Mouse (Mus musculus): Measurements from ENCODE around the gene Heatr4. TPM values are rescaled to one million over a fixed set of nuclear protein-coding genes. Genes with fewer than 3 reads are reported as not detected.
"Not testable (repeated sequence)": the region's sequence is repeated elsewhere in the genome, so short reads cannot be mapped to it uniquely, and the experiment has no call there.

Gene Heatr4
- polyA plus RNA-seq, 1 experiment from 2014 or later = not detected

DNA sequence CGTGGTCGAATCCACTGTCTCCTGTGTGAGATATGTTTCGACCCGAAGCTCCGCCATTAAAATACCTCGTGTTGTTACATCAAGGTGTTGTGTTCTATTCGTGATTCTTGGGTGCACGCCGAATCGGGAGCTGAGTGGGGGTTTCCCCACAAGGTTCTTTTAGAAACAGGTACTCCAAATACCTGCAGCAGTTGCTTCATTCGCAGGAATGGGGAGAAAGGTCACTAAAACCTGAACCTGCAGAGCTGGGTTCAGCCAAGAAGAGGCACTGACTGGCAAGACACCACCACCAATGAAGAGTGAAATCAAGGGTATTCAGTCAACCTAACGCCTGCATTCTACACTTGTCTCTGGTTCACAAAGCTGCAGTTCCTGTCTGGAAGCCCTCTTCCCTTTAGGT lies 23.6 kb upstream of the Heatr4 start:
- Histone ChIP-seq H3K4me3 (ENCODE audit: low read depth, low read length) (no peak overlapping the region), H3K4me2 (no peak overlapping the region), H3K9ac (ENCODE audit: low read depth, low read length) (no peak overlapping the region), H3K9me3 (ENCODE audit: control insufficient read depth, low read length) (no peaks in the 10 kb centered on the region), H3K36me3 (ENCODE audit: control insufficient read depth, insufficient read depth, low read length) (no peaks in the 10 kb centered on the region; the same call in 1 of the 2 replicates), H3K27me3 (replicated peaks; ENCODE audit: control insufficient read depth, insufficient read depth, low read length) (peaks cover 11% of the 10 kb centered on the region; the same call in 1 of the 2 replicates), H3K4me1 (replicated peaks; ENCODE audit: control insufficient read depth, insufficient read depth, low read length) (no peaks in the 10 kb centered on the region), H3K27ac (ENCODE audit: low read depth, low read length) (no peak overlapping the region)
- WGBS = 86% methylated on average over 10 of the region's 12 CpGs
- ATAC-seq (replicated peaks; ENCODE audit: low FRiP score) (no peak), DNase-seq (ENCODE audit: low spot score) (no peak)

DNA sequence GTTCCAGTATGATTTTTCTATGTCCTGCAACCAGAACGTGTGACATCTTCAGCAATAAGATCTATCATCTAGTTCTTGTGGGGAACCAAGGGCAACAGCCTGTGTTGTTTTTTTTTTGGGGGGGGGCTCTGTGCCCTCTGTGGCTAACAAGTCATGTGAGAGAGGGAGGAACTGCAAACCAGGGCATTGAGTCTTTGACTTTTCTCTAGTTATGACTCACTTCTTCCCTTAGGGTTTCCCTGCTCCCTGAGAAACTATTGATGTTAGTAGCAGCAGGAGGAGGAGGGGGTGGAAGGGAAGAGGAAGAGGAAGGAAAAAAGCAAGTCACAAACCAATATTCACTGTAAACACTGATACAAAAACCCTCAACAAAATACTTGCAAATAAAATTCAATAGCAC lies 19.2 kb upstream of the Heatr4 start:
- no peaks in the 10 kb centered on the region for H3K27me3 ChIP-seq (replicated peaks; ENCODE audit: control insufficient read depth, insufficient read depth, low read length)
- no peaks in the 10 kb centered on the region for H3K9me3 ChIP-seq (ENCODE audit: control insufficient read depth, low read length)
- ATAC-seq (replicated peaks; ENCODE audit: low FRiP score) (no peak), DNase-seq (ENCODE audit: low spot score) (no peak)
- no peak overlapping the region for H3K4me2 ChIP-seq
- no peaks in the 10 kb centered on the region for H3K36me3 ChIP-seq (ENCODE audit: control insufficient read depth, insufficient read depth, low read length)
- H3K4me1 ChIP-seq (replicated peaks; ENCODE audit: control insufficient read depth, insufficient read depth, low read length) = no peaks in the 10 kb centered on the region
- no peak overlapping the region for H3K4me3 ChIP-seq (ENCODE audit: low read depth, low read length)
- no peak overlapping the region for H3K27ac ChIP-seq (ENCODE audit: low read depth, low read length)
- 79% methylated on average over 1 of the region's 1 CpGs for WGBS
- H3K9ac ChIP-seq (ENCODE audit: low read depth, low read length) = no peak overlapping the region

DNA sequence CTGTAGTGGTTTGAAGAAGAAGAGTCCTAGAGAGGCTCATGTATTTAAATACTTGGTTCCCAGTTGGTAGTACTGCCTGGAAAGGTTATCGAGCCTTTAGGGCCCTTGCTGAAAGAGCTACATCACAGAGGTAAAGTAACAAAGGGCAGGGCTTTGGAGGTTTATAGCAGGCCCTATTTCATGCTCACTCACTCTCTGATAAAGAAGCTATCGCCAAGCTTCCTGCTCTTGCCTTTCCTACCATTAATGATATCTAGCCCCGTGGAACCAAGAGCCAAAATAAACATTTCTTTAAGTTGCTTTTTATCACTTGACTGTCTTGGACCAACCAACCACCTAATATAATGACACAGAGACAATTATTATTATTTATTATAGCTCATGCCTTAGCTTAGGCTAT lies 15.8 kb upstream of the Heatr4 start:
- no peak overlapping the region for H3K4me2 ChIP-seq
- H3K9me3 ChIP-seq (ENCODE audit: control insufficient read depth, low read length) = no peaks in the 10 kb centered on the region
- H3K9ac ChIP-seq (ENCODE audit: low read depth, low read length) = no peak overlapping the region
- DNase-seq (ENCODE audit: low spot score) (no peak), ATAC-seq (replicated peaks; ENCODE audit: low FRiP score) (no peak)
- no peaks in the 10 kb centered on the region for H3K36me3 ChIP-seq (ENCODE audit: control insufficient read depth, insufficient read depth, low read length)
- H3K27ac ChIP-seq (ENCODE audit: low read depth, low read length) = no peak overlapping the region
- no peak overlapping the region for H3K4me3 ChIP-seq (ENCODE audit: low read depth, low read length)
- H3K4me1 ChIP-seq (replicated peaks; ENCODE audit: control insufficient read depth, insufficient read depth, low read length) = no peaks in the 10 kb centered on the region; the same call in 1 of the 2 replicates
- no peaks in the 10 kb centered on the region for H3K27me3 ChIP-seq (replicated peaks; ENCODE audit: control insufficient read depth, insufficient read depth, low read length)
- WGBS = 64% methylated on average over 3 of the region's 3 CpGs

DNA sequence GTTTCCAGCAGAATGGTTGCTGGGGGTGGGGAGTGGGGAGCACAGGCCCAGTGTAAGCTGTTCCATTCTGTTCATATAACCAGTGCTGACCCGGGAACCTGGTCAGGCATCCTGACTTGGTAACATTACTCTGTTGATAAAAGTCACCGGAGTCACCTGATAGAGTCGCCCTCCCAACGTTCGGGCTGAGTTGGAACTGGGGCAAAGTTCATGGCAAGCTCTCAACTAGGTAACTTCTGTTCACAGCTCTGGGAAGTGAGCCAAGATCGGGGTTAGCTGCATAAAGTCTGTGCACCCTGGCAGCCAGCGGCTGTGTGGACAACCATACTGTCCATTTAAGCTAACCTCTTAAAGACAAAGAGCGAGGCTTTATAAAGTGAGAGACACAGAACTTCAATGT lies 14.6 kb upstream of the Heatr4 start:
- not testable (repeated sequence) for H3K4me3 ChIP-seq (ENCODE audit: low read depth, low read length); H3K4me1 ChIP-seq (replicated peaks; ENCODE audit: control insufficient read depth, insufficient read depth, low read length); DNase-seq (ENCODE audit: low spot score); H3K36me3 ChIP-seq (ENCODE audit: control insufficient read depth, insufficient read depth, low read length); H3K27ac ChIP-seq (ENCODE audit: low read depth, low read length); H3K9me3 ChIP-seq (ENCODE audit: control insufficient read depth, low read length); H3K4me2 ChIP-seq; H3K27me3 ChIP-seq (replicated peaks; ENCODE audit: control insufficient read depth, insufficient read depth, low read length); H3K9ac ChIP-seq (ENCODE audit: low read depth, low read length)
- 62% methylated on average over 8 of the region's 8 CpGs for WGBS
- ATAC-seq (replicated peaks; ENCODE audit: low FRiP score) = peak; percentile 49

DNA sequence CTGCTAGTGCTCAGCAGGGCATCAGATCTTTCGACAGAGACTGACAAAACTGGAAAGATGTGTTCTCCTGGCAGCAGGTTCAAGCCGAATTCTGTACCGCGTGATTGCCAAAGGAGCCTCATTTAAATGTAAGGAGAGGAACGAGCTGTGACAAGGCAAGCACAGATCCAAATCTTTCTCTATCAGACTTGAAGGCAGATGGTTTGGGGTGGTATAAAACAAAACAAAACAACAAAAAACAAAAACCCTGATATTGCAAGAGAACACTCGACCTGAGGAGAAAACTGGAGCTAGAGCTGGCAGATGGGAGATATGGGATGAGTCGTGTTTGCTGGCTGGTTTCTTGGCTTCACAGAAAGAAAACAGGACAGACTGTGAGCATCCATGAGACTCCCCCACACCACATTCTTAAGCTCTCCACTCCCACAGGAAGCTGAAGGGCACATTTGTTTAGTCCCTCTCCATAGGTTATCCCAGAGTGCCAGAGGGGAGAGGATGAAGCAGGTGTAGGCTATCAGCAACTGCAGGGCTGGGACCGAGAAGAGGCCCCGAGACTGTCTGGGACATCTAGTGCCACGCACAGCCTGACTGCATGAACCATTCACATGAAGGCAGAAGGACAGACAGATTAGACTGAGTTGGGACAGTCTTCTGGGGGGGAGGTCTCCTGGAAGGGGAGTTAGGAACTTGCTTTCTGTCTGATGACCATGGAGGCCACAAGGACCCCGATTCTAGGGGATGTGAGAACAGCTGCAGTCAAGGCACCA lies 13.9 kb upstream of the Heatr4 start:
- H3K4me1 ChIP-seq (replicated peaks; ENCODE audit: control insufficient read depth, insufficient read depth, low read length) = no peaks in the 10 kb centered on the region; the same call in 1 of the 2 replicates
- no peak for DNase-seq (ENCODE audit: low spot score)
- H3K4me3 ChIP-seq (ENCODE audit: low read depth, low read length) = no peak overlapping the region
- 57% methylated on average over 11 of the region's 11 CpGs for WGBS
- H3K9me3 ChIP-seq (ENCODE audit: control insufficient read depth, low read length) = no peaks in the 10 kb centered on the region
- no peaks in the 10 kb centered on the region for H3K27me3 ChIP-seq (replicated peaks; ENCODE audit: control insufficient read depth, insufficient read depth, low read length)
- no peaks in the 10 kb centered on the region for H3K36me3 ChIP-seq (ENCODE audit: control insufficient read depth, insufficient read depth, low read length)
- H3K27ac ChIP-seq (ENCODE audit: low read depth, low read length) = no peak overlapping the region
- H3K4me2 ChIP-seq = no peak overlapping the region
- no peak for ATAC-seq (replicated peaks; ENCODE audit: low FRiP score)
- no peak overlapping the region for H3K9ac ChIP-seq (ENCODE audit: low read depth, low read length)

DNA sequence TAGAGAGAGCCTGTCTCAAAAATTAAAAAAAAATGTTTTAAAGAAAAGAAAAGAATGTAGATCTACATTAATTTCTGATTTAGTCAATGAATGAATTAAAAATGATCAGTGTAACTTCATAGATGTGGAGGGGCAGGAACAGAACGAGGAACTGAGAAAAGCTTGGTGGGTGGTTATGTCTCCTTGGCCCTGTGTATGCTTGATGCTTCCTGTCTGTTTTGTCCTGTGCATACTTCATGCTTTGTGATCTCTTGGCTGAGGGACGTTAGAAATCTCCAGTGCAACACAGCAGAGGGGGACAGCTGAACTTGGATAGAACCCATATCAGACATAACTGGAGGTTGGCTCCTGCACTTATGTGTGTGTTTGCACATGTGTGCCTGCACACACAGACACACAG lies 12.6 kb upstream of the Heatr4 start:
- Histone ChIP-seq H3K4me3 (ENCODE audit: low read depth, low read length) (no peak overlapping the region), H3K27me3 (replicated peaks; ENCODE audit: control insufficient read depth, insufficient read depth, low read length) (no peaks in the 10 kb centered on the region), H3K4me2 (no peak overlapping the region), H3K36me3 (ENCODE audit: control insufficient read depth, insufficient read depth, low read length) (no peaks in the 10 kb centered on the region), H3K27ac (ENCODE audit: low read depth, low read length) (no peak overlapping the region), H3K9me3 (ENCODE audit: control insufficient read depth, low read length) (no peaks in the 10 kb centered on the region), H3K9ac (ENCODE audit: low read depth, low read length) (no peak overlapping the region), H3K4me1 (replicated peaks; ENCODE audit: control insufficient read depth, insufficient read depth, low read length) (no peaks in the 10 kb centered on the region; the same call in 1 of the 2 replicates)
- ATAC-seq (replicated peaks; ENCODE audit: low FRiP score) (no peak), DNase-seq (ENCODE audit: low spot score) (no peak)
- WGBS = 56% methylated on average over 2 of the region's 2 CpGs

DNA sequence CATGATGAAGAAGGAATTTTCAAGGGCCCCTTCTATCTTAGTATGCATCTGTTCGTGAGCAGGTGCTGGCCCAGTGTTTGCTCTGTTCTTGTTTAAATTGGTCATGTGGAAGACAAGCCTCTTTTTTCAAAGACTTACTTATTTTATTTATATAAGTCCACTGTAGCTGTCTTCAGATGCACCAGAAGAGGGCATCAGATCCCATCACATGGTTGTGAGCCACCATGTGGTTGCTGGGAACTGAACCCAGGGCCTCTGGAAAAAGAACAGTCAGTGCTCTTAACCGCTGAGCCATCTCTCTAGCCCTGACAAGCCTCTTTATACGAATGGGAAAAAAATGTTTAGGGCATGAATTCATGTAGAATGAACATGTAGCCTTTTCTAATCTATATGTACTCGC lies 4.7 kb upstream of the Heatr4 start:
- Histone ChIP-seq H3K4me1 (replicated peaks; ENCODE audit: control insufficient read depth, insufficient read depth, low read length) (peaks cover 10% of the 10 kb centered on the region; the same call in 1 of the 2 replicates), H3K4me2 (no peak overlapping the region)
- no peak for ATAC-seq (replicated peaks; ENCODE audit: low FRiP score)

DNA sequence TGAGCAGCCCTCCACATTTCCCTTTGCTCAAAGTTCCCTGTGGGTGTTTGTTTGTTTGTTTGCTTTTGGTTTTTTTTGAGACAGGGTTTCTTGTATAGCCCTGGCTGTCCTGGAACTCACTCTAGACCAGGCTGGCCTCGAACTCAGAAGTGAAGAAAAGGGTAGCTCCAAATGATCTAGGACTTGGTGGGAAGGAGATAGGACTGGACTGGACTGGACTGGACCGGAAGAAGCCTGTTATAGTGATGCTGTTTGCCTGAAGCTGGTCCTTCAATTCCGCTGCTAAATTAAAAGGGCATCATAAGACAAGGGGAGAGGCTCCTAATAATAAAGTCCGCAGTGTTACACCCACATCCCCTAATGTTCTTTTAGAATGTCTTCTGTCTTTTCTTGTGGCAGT lies 3.8 kb upstream of the Heatr4 start:
- Histone ChIP-seq H3K27me3 (replicated peaks; ENCODE audit: control insufficient read depth, insufficient read depth, low read length) (no peaks in the 10 kb centered on the region), H3K4me3 (ENCODE audit: low read depth, low read length) (peak overlapping the region; percentile 69), H3K27ac (ENCODE audit: low read depth, low read length) (peak overlapping the region; percentile 79; the same call in 1 of the 2 replicates), H3K4me2 (peak overlapping the region; percentile 67), H3K9ac (ENCODE audit: low read depth, low read length) (peak overlapping the region; percentile 71), H3K36me3 (ENCODE audit: control insufficient read depth, insufficient read depth, low read length) (no peaks in the 10 kb centered on the region), H3K4me1 (replicated peaks; ENCODE audit: control insufficient read depth, insufficient read depth, low read length) (peaks cover 10% of the 10 kb centered on the region; the same call in 1 of the 2 replicates), H3K9me3 (ENCODE audit: control insufficient read depth, low read length) (no peaks in the 10 kb centered on the region)
- ATAC-seq (replicated peaks; ENCODE audit: low FRiP score) = no peak
- WGBS = 62% methylated on average over 4 of the region's 4 CpGs
- no peak for DNase-seq (ENCODE audit: low spot score)

More for the DNA sequence above, 4.7 kb upstream of the Heatr4 start:
- Histone ChIP-seq H3K27me3 (replicated peaks; ENCODE audit: control insufficient read depth, insufficient read depth, low read length) (no peaks in the 10 kb centered on the region), H3K4me3 (ENCODE audit: low read depth, low read length) (no peak overlapping the region), H3K9me3 (ENCODE audit: control insufficient read depth, low read length) (no peaks in the 10 kb centered on the region), H3K27ac (ENCODE audit: low read depth, low read length) (no peak overlapping the region), H3K36me3 (ENCODE audit: control insufficient read depth, insufficient read depth, low read length) (no peaks in the 10 kb centered on the region), H3K9ac (ENCODE audit: low read depth, low read length) (no peak overlapping the region)
- DNase-seq (ENCODE audit: low spot score) = no peak
- WGBS = 89% methylated on average over 4 of the region's 4 CpGs
